Mouse (Mus musculus): ENCODE data around the gene Mtch1.
"Not testable (repeated sequence)": the region's sequence is repeated elsewhere in the genome, so short reads cannot be mapped to it uniquely, and the experiment has no call there.

Mtch1 gene

GRCm38 (mm10) chr17:29347645-29348256 is at the start of gene Mtch1:
Mtch1 (minus strand) TSS chr17:29347934.
- DNase-seq, result peak; percentile 100

DNA sequence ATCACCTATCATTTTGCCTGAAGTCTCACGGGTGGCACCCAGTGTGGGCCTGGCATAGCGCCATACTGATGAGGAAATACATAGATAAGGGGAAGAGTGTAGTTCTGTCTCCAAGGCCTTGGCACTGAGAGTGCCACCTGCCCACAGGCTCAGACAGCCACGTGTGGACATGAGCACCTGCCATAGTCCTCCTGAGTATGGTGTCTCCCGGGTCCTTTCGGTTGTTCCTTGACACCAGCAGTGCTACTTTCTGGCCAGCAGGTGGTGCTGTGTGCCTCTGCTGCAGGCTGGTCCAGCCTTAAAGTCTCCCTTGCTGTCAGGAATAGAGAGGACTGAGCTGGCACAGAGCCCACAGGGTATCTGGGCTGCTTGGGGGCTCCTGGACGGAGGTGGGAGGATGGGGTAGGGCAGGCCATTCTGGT is 49.1 kb upstream of the Mtch1 start:
- peak; percentile 85 for DNase-seq

DNA sequence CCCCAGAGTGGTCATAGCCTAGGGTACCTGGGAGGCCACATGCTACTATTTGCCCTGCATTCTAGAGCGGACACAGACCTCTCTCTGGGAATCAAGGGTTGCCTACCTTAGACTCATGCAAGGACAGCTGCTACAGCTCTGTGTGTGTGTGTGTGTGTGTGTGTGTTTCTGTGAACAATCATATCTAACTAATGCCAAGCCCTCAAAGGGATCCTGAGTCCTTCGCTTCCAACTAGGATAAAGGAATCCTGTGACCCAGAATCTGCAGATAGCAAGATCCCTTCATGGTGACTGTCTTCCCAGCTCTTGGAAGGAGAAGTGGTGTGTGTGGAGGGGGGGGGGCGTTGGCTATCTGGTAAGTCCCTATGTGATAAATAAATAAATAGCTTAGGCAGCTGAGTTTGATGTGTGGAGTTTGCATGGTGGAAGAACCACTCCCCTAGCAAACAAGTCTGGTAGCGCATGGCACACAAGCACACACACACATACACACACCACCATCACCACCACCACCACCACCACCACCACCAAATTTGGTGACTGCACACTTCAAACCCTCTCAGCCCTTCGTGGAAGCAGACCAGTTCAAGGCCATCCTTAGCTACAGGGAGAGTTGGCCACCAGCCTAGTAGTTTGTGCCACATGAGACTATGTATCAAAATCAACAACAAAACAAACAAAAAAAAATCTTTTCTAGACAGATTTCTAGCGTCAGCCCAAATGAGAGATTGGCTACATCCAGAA is 48.5 kb upstream of the Mtch1 start:
- no peak for DNase-seq

- peak; percentile 45 for DNase-seq
These were observed 47.6 kb upstream of the Mtch1 start for GRCm38 (mm10) chr17:29395381-29395780.

DNA sequence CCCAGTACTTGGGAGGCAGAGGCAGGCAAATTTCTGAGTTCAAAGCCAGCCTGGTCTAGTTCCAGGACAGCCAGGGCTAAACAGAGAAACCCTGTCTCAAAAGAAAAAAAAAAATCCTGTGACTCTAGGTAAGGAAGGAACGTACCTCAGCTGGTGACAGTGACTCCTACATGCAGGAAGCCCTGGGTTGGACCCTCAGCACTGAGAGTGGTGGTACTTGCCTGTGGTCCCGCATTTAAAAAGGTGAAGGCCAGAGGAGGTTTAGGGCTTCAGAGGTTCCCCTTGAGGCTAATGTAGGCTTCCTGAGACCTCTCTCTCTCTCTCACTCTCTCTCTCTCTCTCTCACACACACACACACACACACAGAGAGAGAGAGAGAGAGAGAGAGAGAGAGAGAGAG is 47.0 kb upstream of the Mtch1 start:
- not testable (repeated sequence) for DNase-seq

DNA sequence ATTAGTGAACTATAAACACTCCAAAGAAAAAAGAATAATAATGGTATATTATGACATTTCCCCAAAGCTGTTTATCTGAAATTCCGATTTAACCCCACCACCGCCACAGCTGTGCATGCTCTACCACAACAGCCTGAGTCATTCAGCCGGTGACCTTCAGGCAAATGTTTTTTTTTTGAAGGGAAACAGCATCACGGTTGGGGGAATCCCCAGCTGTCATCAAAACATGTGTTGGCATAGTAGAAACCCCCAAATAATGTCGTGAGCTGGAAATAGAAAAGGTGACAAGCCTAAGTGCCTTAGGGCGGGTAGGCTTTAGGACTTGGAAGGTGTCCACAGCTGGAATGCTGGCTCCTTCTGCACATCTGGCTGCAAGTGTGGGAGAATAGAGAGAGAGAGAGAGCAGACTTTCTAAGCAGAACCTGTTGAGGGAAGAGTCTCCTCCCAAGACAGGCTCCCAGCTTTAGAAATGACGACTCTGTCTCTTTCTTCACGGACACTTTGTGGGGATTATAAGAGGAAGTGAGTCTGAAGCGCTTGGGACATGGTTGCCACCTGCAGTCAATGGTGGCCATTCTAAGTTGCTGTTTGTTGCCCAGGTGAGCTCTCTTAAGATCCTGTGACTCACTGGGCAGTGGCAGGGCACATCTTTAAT is 46.5 kb upstream of the Mtch1 start:
- peak; percentile 53 for DNase-seq

DNA sequence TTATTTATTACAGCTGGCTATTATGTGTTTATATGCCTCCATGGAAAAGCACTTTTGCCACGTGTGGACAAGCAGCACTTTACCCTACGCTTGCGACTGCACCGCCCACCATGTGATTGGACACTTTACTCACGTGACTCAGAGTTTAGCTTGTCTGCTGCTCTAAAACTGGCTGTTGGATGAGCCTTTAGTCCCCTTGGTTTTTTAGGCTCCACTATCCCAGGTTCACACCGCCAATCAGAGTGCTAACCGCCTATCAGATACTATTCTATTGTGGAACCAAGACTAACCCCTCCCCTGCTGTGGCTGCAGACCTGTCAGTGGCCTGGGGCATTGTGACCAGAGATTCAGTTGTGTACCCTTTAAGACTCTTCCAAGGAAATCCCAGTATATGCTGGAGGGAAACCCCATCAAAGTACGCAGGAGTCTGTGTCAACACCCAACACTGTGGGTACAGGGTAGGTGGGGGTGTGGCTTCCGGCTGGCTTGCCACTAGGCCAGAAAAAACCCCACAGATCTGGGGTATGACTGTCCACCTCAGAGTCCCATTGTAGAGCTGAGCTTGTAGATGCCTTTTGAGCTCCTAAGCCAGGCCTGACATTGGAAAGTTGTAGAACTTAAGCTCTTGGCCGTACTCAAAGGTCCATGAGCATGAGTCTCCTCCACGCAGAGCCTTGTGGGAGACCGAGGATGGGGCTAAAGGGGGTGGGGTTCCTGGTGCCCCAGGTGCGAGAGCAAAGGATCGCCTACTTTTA is 45.8 kb upstream of the Mtch1 start:
- DNase-seq, result peak; percentile 59

DNA sequence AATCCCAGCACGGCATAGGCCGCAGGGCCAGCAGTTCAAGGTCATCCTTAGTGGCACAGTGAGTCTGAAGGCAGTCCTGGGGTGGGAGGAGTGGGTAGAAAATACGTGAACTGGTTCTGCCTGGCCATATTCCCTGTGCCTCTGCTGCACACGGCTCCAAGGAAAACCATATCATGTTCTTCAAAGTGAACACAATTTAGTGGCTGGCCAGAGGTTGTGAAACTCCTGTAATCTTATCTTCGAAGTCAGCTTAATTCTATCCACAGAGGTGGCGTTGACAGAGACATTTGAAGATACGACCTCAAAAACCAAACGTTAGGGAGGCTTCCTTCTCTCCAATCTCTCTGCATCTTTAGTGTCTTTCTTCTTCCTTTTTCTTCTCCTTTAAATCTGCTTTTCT is 43.5 kb upstream of the Mtch1 start:
- DNase-seq, result no peak

GRCm38 (mm10) chr17:29388978-29389377 is 41.2 kb upstream of the Mtch1 start:
- DNase-seq, result no peak

DNA sequence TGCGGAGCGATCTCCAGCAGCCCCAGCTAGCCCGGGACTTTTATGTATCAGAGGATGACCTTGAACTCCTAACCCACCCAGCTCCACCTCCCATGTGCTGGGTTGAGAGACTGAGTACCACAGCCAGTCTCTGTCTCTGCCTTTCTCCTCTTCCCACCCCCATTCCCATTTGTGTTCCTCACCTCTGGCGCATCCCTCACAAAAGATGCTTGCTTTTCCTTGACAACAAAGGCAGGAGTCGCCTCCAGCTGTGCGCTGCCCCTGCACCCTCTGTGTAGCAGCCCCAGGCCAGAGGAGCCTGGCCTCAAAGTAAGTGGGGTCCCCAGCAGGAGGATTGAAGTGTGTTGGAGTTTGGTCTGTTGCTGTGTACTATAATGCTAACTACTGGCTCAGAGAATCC is 38.0 kb upstream of the Mtch1 start:
- no peak for DNase-seq

GRCm38 (mm10) chr17:29384850-29385438 is 37.2 kb upstream of the Mtch1 start:
- DNase-seq, result no peak

DNA sequence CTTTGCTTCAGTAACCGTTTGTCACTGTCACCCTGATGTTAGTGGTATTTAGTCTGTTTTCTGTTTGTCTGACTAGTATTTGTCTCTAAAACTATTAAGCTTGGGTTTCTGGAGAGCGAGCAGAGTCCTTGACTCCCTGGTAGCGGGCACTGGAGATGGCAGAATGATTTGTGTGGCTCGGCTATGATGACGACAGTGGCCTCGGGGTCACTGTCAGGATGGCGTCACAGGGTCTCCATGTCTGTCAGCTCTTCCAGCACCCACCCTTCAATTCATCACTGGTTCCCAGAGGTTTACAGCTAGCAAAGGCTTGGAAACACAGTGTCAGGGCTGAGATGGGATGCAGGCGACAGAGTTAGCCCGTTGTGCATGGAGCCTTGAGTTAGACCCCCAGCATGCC is 36.2 kb upstream of the Mtch1 start:
- DNase-seq, result no peak

DNA sequence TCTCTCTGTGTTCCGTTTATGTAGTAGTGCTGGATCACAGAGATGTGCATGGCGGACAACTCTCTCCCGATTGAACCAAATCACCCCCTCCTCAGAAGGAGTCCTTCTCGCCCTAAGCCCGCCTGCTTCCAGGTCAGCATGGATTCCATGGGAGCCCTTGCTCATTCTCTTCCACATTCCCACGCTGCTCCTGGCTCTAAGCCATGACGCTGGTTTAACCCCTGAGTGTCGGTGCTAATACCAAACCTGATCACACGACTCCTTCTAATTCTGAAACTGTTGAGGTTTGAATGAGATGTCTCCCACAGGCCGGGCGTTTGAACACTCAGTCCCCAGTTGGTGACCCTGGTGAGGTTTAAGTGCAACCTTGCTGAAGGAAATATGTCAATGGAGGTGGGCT is 34.7 kb upstream of the Mtch1 start:
- no peak for DNase-seq

- DNase-seq, result peak; percentile 83
These were observed 33.7 kb upstream of the Mtch1 start for GRCm38 (mm10) chr17:29381472-29381871.

DNA sequence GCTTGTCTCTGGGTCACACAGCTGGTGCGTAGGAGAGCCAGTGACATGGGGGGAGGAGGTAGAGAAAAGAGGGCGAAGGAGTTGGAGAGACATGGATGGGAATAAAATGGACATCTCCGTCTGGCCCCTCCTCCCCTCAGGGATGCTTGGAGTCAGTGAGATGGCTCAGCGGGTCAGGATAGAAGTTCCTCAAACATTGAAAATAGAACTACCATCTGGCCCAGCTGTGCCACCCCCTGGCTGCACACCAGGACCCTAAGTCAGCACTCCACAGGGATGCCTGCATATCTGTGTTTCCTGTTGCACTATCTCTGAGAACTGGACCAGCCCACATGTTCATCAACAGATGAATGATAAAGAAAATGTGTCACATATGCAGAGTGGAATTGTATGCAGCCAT is 32.5 kb upstream of the Mtch1 start:
- no peak for DNase-seq

- no peak for DNase-seq
These were observed 30.3 kb upstream of the Mtch1 start for GRCm38 (mm10) chr17:29378056-29378455.

DNA sequence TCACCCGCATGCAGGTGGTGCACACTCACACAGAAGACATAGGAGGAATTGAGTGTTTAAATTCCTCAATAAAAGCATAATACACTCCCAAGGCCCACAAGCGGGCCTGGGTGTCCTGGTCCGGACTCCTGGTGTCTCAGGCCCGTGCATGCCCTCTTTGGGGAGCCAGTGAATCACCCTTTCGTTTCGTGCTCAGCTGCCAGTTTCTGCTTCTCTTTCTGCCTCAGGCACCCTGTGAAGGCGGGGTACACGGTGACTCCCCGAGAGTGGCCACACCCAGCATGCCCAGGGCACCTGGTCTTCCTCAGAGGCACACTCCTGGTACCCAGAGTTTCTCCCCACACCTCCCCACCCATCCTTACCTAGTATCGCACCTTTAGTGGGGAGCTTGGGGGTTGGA is 28.1 kb upstream of the Mtch1 start:
- DNase-seq, result no peak

DNA sequence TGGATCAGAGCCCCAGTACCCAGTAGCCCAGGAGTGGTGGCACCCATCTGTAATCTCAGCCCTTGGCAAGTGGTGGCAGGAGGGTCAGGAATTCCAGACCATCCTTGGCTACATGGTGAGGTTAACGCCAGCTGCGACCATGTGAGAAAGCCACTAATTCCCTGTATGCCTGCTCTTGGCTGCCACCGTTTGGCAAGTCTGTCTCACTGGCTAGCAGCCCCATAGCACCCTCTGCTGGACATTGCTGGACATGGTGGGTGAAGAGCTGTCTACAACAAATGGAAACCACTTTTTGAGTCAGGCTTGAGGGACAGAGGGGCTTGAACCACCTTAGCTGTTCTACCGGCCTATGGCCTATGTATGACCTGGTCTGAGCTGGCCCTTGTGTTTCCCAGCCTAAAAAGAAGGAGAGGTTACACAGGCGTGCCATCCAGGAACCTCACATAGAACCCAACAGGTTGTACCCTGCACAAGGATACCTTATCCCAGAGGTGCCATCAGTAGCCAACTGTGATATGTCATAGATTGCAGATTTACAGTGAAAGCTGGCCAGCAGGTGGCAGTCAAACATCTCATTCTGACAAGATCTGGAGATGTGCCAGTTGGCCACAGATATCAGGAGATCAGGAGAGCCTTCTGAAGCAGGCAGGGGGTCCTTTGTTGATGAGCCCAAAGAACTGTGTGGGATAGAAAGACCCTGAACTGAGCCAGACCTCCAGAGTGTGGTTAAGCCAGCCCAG is 23.4 kb upstream of the Mtch1 start:
- peak; percentile 96 for DNase-seq

DNA sequence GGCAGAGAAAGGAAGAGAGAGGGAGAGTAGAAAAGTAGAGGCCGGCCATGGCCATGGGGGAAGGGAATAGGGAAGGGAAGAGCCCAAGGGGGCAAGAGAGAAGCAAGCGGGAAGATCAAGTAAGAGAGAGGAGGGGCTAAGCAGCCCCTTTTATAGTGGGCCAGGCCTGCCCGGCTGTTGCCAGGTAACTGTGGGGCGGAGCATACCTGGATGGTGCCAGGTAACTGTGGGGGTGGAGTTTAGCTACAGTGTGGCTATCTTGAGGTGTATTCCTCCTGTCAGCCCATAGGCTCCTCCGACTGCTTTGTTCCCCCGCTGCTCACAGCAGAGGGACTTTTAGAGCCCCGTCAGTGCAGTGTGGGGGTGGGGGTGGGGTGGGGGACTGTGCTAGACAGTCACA is 21.0 kb upstream of the Mtch1 start:
- no peak for DNase-seq

GRCm38 (mm10) chr17:29365105-29365621 is 17.4 kb upstream of the Mtch1 start:
- no peak for DNase-seq

- DNase-seq, result no peak
These were observed 15.4 kb upstream of the Mtch1 start for GRCm38 (mm10) chr17:29363109-29363508.
